9 mouse cellular contexts compared by ENCODE assay signal in genomic region chr13:108390565-108390964, GRCm38 (mm10). TPM values are rescaled to one million over a fixed set of nuclear protein-coding genes. Genes with fewer than 3 reads are reported as not detected.
DNase-seq lines count a peak whose midpoint lies in the region; ATAC-seq lines count a peak whose summit lies in the region.
"Had no signal": no experiment of that assay in that cellular context is flagged by ENCODE, and none has a peak within 500 bp of the region (broad histone marks: within the 10 kb centered on the region; RNA-seq: fewer than 3 reads in every experiment).

No protein-coding gene starts in this region.

- no peak for ATAC-seq in cerebellum, adult (ENCODE audit: insufficient number of reproducible peaks, low FRiP score, low TSS enrichment)
- peak; percentile 99 for ATAC-seq in CD4-positive, CD25-positive, alpha-beta regulatory T cell, adult 4 months
- ATAC-seq in lung, embryonic 16.5 days (ENCODE audit: low read depth), result 0 out of 2 replicates have a peak, but pooled peaks have one; percentile 51

- intact Hi-C loops in heart, postnatal 10 days (cut with DNase I), result no loop called here

- no peak overlapping the region for H3K4me3 ChIP-seq in lung, embryonic 16.5 days (ENCODE audit: low read length)
- H3K4me3 ChIP-seq: limb, embryonic 13.5 days had no signal

- H3K27ac ChIP-seq in lung, embryonic 16.5 days (ENCODE audit: low read length), result no peak overlapping the region
- H3K27ac ChIP-seq: limb, embryonic 13.5 days had no signal

- H3K9me3 ChIP-seq in lung, embryonic 16.5 days (ENCODE audit: control insufficient read depth, low read length), result no peaks in the 10 kb centered on the region
- H3K9me3 ChIP-seq: limb, embryonic 13.5 days had no signal

- H3K4me1 ChIP-seq in lung, embryonic 16.5 days (replicated peaks; ENCODE audit: control insufficient read depth, insufficient read depth, low read length), result no peaks in the 10 kb centered on the region
- H3K4me1 ChIP-seq: limb, embryonic 13.5 days had no signal

- peak; percentile 50 to 58 for DNase-seq in cerebellum, postnatal 10 days
- DNase-seq in c-Kit-positive CD71-negative TER-119-negative erythroid progenitor cells, embryonic 14.5 days (ENCODE audit: low read depth), result peak; percentile 18
- DNase-seq in heart, postnatal 10 days, result peak; percentile 34 to 58
- peak; percentile 41 to 57 for DNase-seq in kidney, postnatal 36 days
- DNase-seq in right cerebral cortex, postnatal 4 days, result peak; percentile 22

- peaks cover 4% of the 10 kb centered on the region for H3K36me3 ChIP-seq in lung, embryonic 16.5 days (ENCODE audit: control insufficient read depth, insufficient read depth, low read length)

- no peak overlapping the region for H3K4me2 ChIP-seq in lung, embryonic 16.5 days (ENCODE audit: low read depth, low read length)
- H3K4me2 ChIP-seq: limb, embryonic 13.5 days had no signal

- no peaks in the 10 kb centered on the region for H3K27me3 ChIP-seq in lung, embryonic 16.5 days (ENCODE audit: control insufficient read depth, insufficient read depth, low read depth, low read length)
- H3K27me3 ChIP-seq: limb, embryonic 13.5 days had no signal

- WGBS in lung, embryonic 16.5 days, result 5% methylated on average over 1 of the region's 1 CpGs

- no peak overlapping the region for H3K9ac ChIP-seq in lung, embryonic 16.5 days (ENCODE audit: low read length)
- H3K9ac ChIP-seq: limb, embryonic 13.5 days had no signal

RNA-seq across cellular contexts. Expression of gene Pde4d, which starts 59.2 kb away (rescaled TPM):
- 1 to 10 TPM; 5.5 to 7.3 TPM for polyA plus RNA-seq in CD4-positive, CD25-positive, alpha-beta regulatory T cell, adult 4 months (2017; shearing (Covaris generic))
- 10 to 100 TPM; 42.0 to 50.9 TPM for total RNA-seq in heart, postnatal 10 days (2021)
- polyA plus RNA-seq in lung, embryonic 16.5 days (2015; fragmentation: Nextera tagmentation; extraction: Ambion mirVana), result 14.9 and 18.2 TPM in 2 replicates
